Mouse (Mus musculus) activated CD4-positive, CD25-positive, alpha-beta regulatory T cell, adult 4 months (primary cell): Measurements from ENCODE around the gene Lrmda. TPM values are rescaled to one million over a fixed set of nuclear protein-coding genes. Genes with fewer than 3 reads are reported as not detected.

ENCODE experiments used
- ATAC-seq: one replicate; pipeline ENCODE4 v1.8.0; 2017
- polyA plus RNA-seq, 2 experiments: library from polyadenylated mRNA; unstranded; fragments of 100-300 nt; shearing (Covaris generic); gene quantifications; one replicate each; pipeline ENCODE4 v1.2.1; 2017

Gene Lrmda
- polyA plus RNA-seq, 2 experiments from 2014 or later, result not detected

- no peak for ATAC-seq
Measured at GRCm38 (mm10) chr14:21992321-21992885, 27.1 kb upstream of the Lrmda start.

GRCm38 (mm10) chr14:21993251-21994060, 26.1 kb upstream of the Lrmda start:
- ATAC-seq, result no peak

GRCm38 (mm10) chr14:21994061-21994990, 25.2 kb upstream of the Lrmda start:
- ATAC-seq, result no peak

- peak; percentile 73 for ATAC-seq
Measured at GRCm38 (mm10) chr14:21995031-21995754, 24.3 kb upstream of the Lrmda start.

- no peak for ATAC-seq
Measured at GRCm38 (mm10) chr14:21999588-21999987, 19.9 kb upstream of the Lrmda start.

GRCm38 (mm10) chr14:22003231-22003630, 16.3 kb upstream of the Lrmda start:
- no peak for ATAC-seq

GRCm38 (mm10) chr14:22003631-22004030, 15.9 kb upstream of the Lrmda start:
- no peak for ATAC-seq

- ATAC-seq, result no peak
Measured at GRCm38 (mm10) chr14:22004943-22005342, 14.6 kb upstream of the Lrmda start.

- no peak for ATAC-seq
Measured at GRCm38 (mm10) chr14:22007006-22007405, 12.5 kb upstream of the Lrmda start.

GRCm38 (mm10) chr14:22014315-22014714, 5.2 kb upstream of the Lrmda start:
- no peak for ATAC-seq

GRCm38 (mm10) chr14:22014781-22015180, 4.7 kb upstream of the Lrmda start:
- ATAC-seq, result no peak

- no peak for ATAC-seq
Measured at GRCm38 (mm10) chr14:22017011-22017410, 2.5 kb upstream of the Lrmda start.

- no peak for ATAC-seq
Measured at GRCm38 (mm10) chr14:22019949-22020845, 685 bp downstream of the Lrmda start.

- no peak for ATAC-seq
Measured at GRCm38 (mm10) chr14:22020885-22021284, 1.4 kb downstream of the Lrmda start.

- ATAC-seq, result no peak
Measured at GRCm38 (mm10) chr14:22023533-22023932, 4.0 kb downstream of the Lrmda start.

GRCm38 (mm10) chr14:22035900-22036299, 16.4 kb downstream of the Lrmda start:
- ATAC-seq, result no peak

- no peak for ATAC-seq
Measured at GRCm38 (mm10) chr14:22036338-22036737, 16.8 kb downstream of the Lrmda start.

GRCm38 (mm10) chr14:22036802-22037497, 17.4 kb downstream of the Lrmda start:
- no peak for ATAC-seq

GRCm38 (mm10) chr14:22037498-22038131, 18.1 kb downstream of the Lrmda start:
- no peak for ATAC-seq

GRCm38 (mm10) chr14:22042146-22042545, 22.6 kb downstream of the Lrmda start:
- no peak for ATAC-seq
